Mouse (Mus musculus): ENCODE data around the gene Camk1d. TPM values are rescaled to one million over a fixed set of nuclear protein-coding genes. Genes with fewer than 3 reads are reported as not detected.

Camk1d gene
- polyA plus RNA-seq, 1 experiment from 2014 or later, result 3.8 TPM

GRCm38 (mm10) chr2:5486663-5487062 lies 227.7 kb downstream of the Camk1d start:
- H3K4me3 ChIP-seq (ENCODE audit: low read depth, low read length), result no peak overlapping the region
- H3K36me3 ChIP-seq (ENCODE audit: control insufficient read depth, insufficient read depth, low read length), result no peaks in the 10 kb centered on the region
- H3K4me1 ChIP-seq (ENCODE audit: control insufficient read depth, insufficient read depth, low read length), result peaks cover 3% of the 10 kb centered on the region
- H3K4me2 ChIP-seq (ENCODE audit: low read length), result no peak overlapping the region
- DNase-seq (ENCODE audit: low spot score), result no peak
- no peak overlapping the region for H3K27ac ChIP-seq (ENCODE audit: low read depth, low read length)
- 91% methylated on average over 7 of the region's 7 CpGs for WGBS
- ATAC-seq, result no peak
- no peaks in the 10 kb centered on the region for H3K27me3 ChIP-seq (replicated peaks; ENCODE audit: control insufficient read depth, insufficient read depth, low read length)
- H3K9ac ChIP-seq (ENCODE audit: low read length), result no peak overlapping the region
- no peaks in the 10 kb centered on the region for H3K9me3 ChIP-seq (replicated peaks; ENCODE audit: control insufficient read depth, low read length)

- DNase-seq (ENCODE audit: low spot score) (no peak), ATAC-seq (no peak)
- Histone ChIP-seq H3K4me1 (ENCODE audit: control insufficient read depth, insufficient read depth, low read length) (peaks cover 3% of the 10 kb centered on the region), H3K9ac (ENCODE audit: low read length) (no peak overlapping the region), H3K27me3 (replicated peaks; ENCODE audit: control insufficient read depth, insufficient read depth, low read length) (no peaks in the 10 kb centered on the region), H3K9me3 (replicated peaks; ENCODE audit: control insufficient read depth, low read length) (no peaks in the 10 kb centered on the region), H3K36me3 (ENCODE audit: control insufficient read depth, insufficient read depth, low read length) (no peaks in the 10 kb centered on the region), H3K27ac (ENCODE audit: low read depth, low read length) (no peak overlapping the region), H3K4me3 (ENCODE audit: low read depth, low read length) (no peak overlapping the region), H3K4me2 (ENCODE audit: low read length) (no peak overlapping the region)
- WGBS, result 95% methylated on average over 6 of the region's 6 CpGs
Measured at GRCm38 (mm10) chr2:5485786-5486185, 228.5 kb downstream of the Camk1d start.

GRCm38 (mm10) chr2:5479886-5480285 lies 234.4 kb downstream of the Camk1d start:
- DNase-seq (ENCODE audit: low spot score) (no peak), ATAC-seq (no peak)
- Histone ChIP-seq H3K4me2 (ENCODE audit: low read length) (no peak overlapping the region), H3K4me3 (ENCODE audit: low read depth, low read length) (no peak overlapping the region), H3K36me3 (ENCODE audit: control insufficient read depth, insufficient read depth, low read length) (no peaks in the 10 kb centered on the region), H3K4me1 (ENCODE audit: control insufficient read depth, insufficient read depth, low read length) (peaks cover 3% of the 10 kb centered on the region; the same call in 1 of the 2 replicates), H3K9ac (ENCODE audit: low read length) (no peak overlapping the region), H3K27me3 (replicated peaks; ENCODE audit: control insufficient read depth, insufficient read depth, low read length) (no peaks in the 10 kb centered on the region), H3K9me3 (replicated peaks; ENCODE audit: control insufficient read depth, low read length) (no peaks in the 10 kb centered on the region), H3K27ac (ENCODE audit: low read depth, low read length) (no peak overlapping the region)
- 92% methylated on average over 3 of the region's 3 CpGs for WGBS

DNA sequence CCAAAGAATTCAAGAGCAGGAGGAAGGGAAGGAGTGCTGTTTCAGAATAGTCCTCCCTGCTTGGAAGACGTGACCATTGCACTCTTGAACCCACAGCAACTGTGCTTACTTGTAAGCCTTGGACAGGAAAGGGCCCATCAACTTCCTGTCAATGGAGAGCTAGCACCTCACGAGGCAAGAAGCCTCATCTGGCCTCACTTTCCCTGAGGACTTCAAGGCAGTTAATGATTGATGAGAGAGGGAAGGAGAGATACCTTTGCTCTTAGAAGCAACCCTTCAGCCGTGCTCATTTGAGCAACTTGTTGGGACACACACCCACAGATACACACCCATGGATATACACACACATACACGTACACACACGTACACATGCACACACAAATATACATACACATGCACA lies 235.6 kb downstream of the Camk1d start:
- 91% methylated on average over 5 of the region's 5 CpGs for WGBS
- Histone ChIP-seq H3K9ac (ENCODE audit: low read length) (no peak overlapping the region), H3K27me3 (replicated peaks; ENCODE audit: control insufficient read depth, insufficient read depth, low read length) (no peaks in the 10 kb centered on the region), H3K4me1 (ENCODE audit: control insufficient read depth, insufficient read depth, low read length) (no peaks in the 10 kb centered on the region), H3K4me2 (ENCODE audit: low read length) (no peak overlapping the region), H3K4me3 (ENCODE audit: low read depth, low read length) (no peak overlapping the region), H3K27ac (ENCODE audit: low read depth, low read length) (no peak overlapping the region), H3K36me3 (ENCODE audit: control insufficient read depth, insufficient read depth, low read length) (no peaks in the 10 kb centered on the region), H3K9me3 (replicated peaks; ENCODE audit: control insufficient read depth, low read length) (no peaks in the 10 kb centered on the region)
- ATAC-seq, result no peak
- no peak for DNase-seq (ENCODE audit: low spot score)

- DNase-seq (ENCODE audit: low spot score), result no peak
- Histone ChIP-seq H3K27me3 (replicated peaks; ENCODE audit: control insufficient read depth, insufficient read depth, low read length) (no peaks in the 10 kb centered on the region), H3K27ac (ENCODE audit: low read depth, low read length) (no peak overlapping the region), H3K4me2 (ENCODE audit: low read length) (no peak overlapping the region), H3K9me3 (replicated peaks; ENCODE audit: control insufficient read depth, low read length) (no peaks in the 10 kb centered on the region), H3K4me3 (ENCODE audit: low read depth, low read length) (no peak overlapping the region), H3K4me1 (ENCODE audit: control insufficient read depth, insufficient read depth, low read length) (no peaks in the 10 kb centered on the region), H3K9ac (ENCODE audit: low read length) (no peak overlapping the region), H3K36me3 (ENCODE audit: control insufficient read depth, insufficient read depth, low read length) (no peaks in the 10 kb centered on the region)
- no peak for ATAC-seq
- WGBS, result 94% methylated on average over 4 of the region's 4 CpGs
Measured at GRCm38 (mm10) chr2:5478256-5478655, 236.1 kb downstream of the Camk1d start.

GRCm38 (mm10) chr2:5477525-5477924 lies 236.8 kb downstream of the Camk1d start:
- H3K9ac ChIP-seq (ENCODE audit: low read length), result no peak overlapping the region
- H3K4me2 ChIP-seq (ENCODE audit: low read length), result no peak overlapping the region
- no peaks in the 10 kb centered on the region for H3K4me1 ChIP-seq (ENCODE audit: control insufficient read depth, insufficient read depth, low read length)
- no peak overlapping the region for H3K27ac ChIP-seq (ENCODE audit: low read depth, low read length)
- ATAC-seq (no peak), DNase-seq (ENCODE audit: low spot score) (no peak)
- no peaks in the 10 kb centered on the region for H3K36me3 ChIP-seq (ENCODE audit: control insufficient read depth, insufficient read depth, low read length)
- H3K9me3 ChIP-seq (replicated peaks; ENCODE audit: control insufficient read depth, low read length), result no peaks in the 10 kb centered on the region
- no peaks in the 10 kb centered on the region for H3K27me3 ChIP-seq (replicated peaks; ENCODE audit: control insufficient read depth, insufficient read depth, low read length)
- WGBS, result 85% methylated on average over 1 of the region's 1 CpGs
- no peak overlapping the region for H3K4me3 ChIP-seq (ENCODE audit: low read depth, low read length)

- Histone ChIP-seq H3K9me3 (replicated peaks; ENCODE audit: control insufficient read depth, low read length) (no peaks in the 10 kb centered on the region), H3K27me3 (replicated peaks; ENCODE audit: control insufficient read depth, insufficient read depth, low read length) (no peaks in the 10 kb centered on the region), H3K36me3 (ENCODE audit: control insufficient read depth, insufficient read depth, low read length) (no peaks in the 10 kb centered on the region), H3K4me3 (ENCODE audit: low read depth, low read length) (no peak overlapping the region), H3K27ac (ENCODE audit: low read depth, low read length) (no peak overlapping the region), H3K4me2 (ENCODE audit: low read length) (no peak overlapping the region), H3K9ac (ENCODE audit: low read length) (no peak overlapping the region), H3K4me1 (ENCODE audit: control insufficient read depth, insufficient read depth, low read length) (0 out of 2 replicates have a peak, but pooled peaks cover 3% of the 10 kb centered on the region)
- WGBS, result 63% methylated on average over 4 of the region's 4 CpGs
- DNase-seq (ENCODE audit: low spot score) (no peak), ATAC-seq (no peak)
Measured at GRCm38 (mm10) chr2:5469366-5469941, 244.9 kb downstream of the Camk1d start.

GRCm38 (mm10) chr2:5467537-5467936 lies 246.8 kb downstream of the Camk1d start:
- no peaks in the 10 kb centered on the region for H3K27me3 ChIP-seq (replicated peaks; ENCODE audit: control insufficient read depth, insufficient read depth, low read length)
- no peak overlapping the region for H3K9ac ChIP-seq (ENCODE audit: low read length)
- 0 out of 2 replicates have a peak, but pooled peaks cover 3% of the 10 kb centered on the region for H3K4me1 ChIP-seq (ENCODE audit: control insufficient read depth, insufficient read depth, low read length)
- no peaks in the 10 kb centered on the region for H3K9me3 ChIP-seq (replicated peaks; ENCODE audit: control insufficient read depth, low read length)
- H3K4me3 ChIP-seq (ENCODE audit: low read depth, low read length), result no peak overlapping the region
- no peaks in the 10 kb centered on the region for H3K36me3 ChIP-seq (ENCODE audit: control insufficient read depth, insufficient read depth, low read length)
- DNase-seq (ENCODE audit: low spot score) (peak; percentile 27), ATAC-seq (peak; percentile 52; the same call in 1 of the 2 replicates)
- H3K4me2 ChIP-seq (ENCODE audit: low read length), result no peak overlapping the region
- WGBS, result 38% methylated on average over 2 of the region's 2 CpGs
- no peak overlapping the region for H3K27ac ChIP-seq (ENCODE audit: low read depth, low read length)

DNA sequence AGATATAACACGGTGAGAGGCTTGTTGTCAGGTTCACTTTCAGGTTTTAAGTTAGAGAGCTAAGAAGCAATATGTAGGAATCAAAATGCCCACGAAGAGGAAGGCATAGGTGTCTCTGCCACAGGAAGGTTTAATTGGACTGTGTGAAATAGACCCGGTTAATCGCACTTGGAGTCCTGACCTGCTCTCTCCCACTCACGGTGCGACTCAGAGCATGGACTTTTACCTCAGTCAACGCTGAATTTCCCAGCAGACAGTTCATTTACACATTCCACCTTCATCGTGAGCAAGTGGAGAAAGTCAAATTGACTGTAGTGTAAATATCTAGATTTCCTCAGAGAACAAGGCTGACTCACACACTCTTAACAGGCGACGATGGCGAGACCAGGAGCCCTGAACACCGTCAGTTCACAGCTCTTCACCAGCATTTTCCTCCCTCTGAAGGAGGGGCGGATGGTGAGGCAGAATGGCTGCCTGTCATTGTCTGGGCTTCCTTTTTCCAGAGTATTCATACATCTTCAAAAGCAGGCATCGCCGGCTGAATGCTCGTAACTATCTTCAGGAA lies 255.6 kb downstream of the Camk1d start:
- Histone ChIP-seq H3K4me3 (ENCODE audit: low read depth, low read length) (no peak overlapping the region), H3K36me3 (ENCODE audit: control insufficient read depth, insufficient read depth, low read length) (no peaks in the 10 kb centered on the region), H3K27ac (ENCODE audit: low read depth, low read length) (no peak overlapping the region), H3K27me3 (replicated peaks; ENCODE audit: control insufficient read depth, insufficient read depth, low read length) (no peaks in the 10 kb centered on the region), H3K4me2 (ENCODE audit: low read length) (no peak overlapping the region), H3K9ac (ENCODE audit: low read length) (no peak overlapping the region), H3K9me3 (replicated peaks; ENCODE audit: control insufficient read depth, low read length) (no peaks in the 10 kb centered on the region), H3K4me1 (ENCODE audit: control insufficient read depth, insufficient read depth, low read length) (no peaks in the 10 kb centered on the region)
- DNase-seq (ENCODE audit: low spot score), result no peak
- 87% methylated on average over 16 of the region's 16 CpGs for WGBS
- no peak for ATAC-seq

All from forebrain, embryonic 14.5 days (tissue).